Mouse (Mus musculus) neural tube, embryonic 13.5 days (tissue): ENCODE results near the gene Gm7075. TPM values are rescaled to one million over a fixed set of nuclear protein-coding genes. Genes with fewer than 3 reads are reported as not detected.

ENCODE experiments used
- ATAC-seq: fragments of 200-750 bp; cut with Nextera tagmentation; 2 replicates; pipeline ENCODE4 v1.8.0; 2017; ENCODE audit warnings: low read depth, mild to moderate bottlenecking, moderate TSS enrichment, moderate library complexity
- H3K27ac ChIP-seq: fragments of 300-500 bp; sonication (generic); replicated peaks from 2 replicates; pipeline ENCODE4 v1.5.1; 2015; ENCODE audit warnings: moderate library complexity, mild to moderate bottlenecking, inconsistent platforms
- H3K27me3 ChIP-seq: fragments of 300-500 bp; sonication (generic); 2 replicates; pipeline ENCODE4 v1.6.1; 2015; ENCODE audit warnings: mild to moderate bottlenecking, inconsistent platforms
- H3K36me3 ChIP-seq: fragments of 300-500 bp; sonication (generic); 2 replicates; pipeline ENCODE4 v1.6.1; 2015; ENCODE audit warnings: mild to moderate bottlenecking, inconsistent platforms
- H3K4me1 ChIP-seq: fragments of 300-500 bp; sonication (generic); replicated peaks from 2 replicates; pipeline ENCODE4 v1.6.1; 2015; ENCODE audit warnings: inconsistent platforms
- H3K4me2 ChIP-seq: fragments of 300-500 bp; sonication (generic); 2 replicates; pipeline ENCODE4 v1.6.1; 2015; ENCODE audit warnings: inconsistent platforms, mild to moderate bottlenecking, moderate library complexity
- H3K4me3 ChIP-seq: fragments of 300-500 bp; sonication (generic); 2 replicates; pipeline ENCODE4 v1.5.1; 2015; ENCODE audit warnings: mild to moderate bottlenecking, inconsistent platforms
- H3K9ac ChIP-seq: fragments of 300-500 bp; sonication (generic); 2 replicates; pipeline ENCODE4 v1.6.1; 2015; ENCODE audit warnings: moderate library complexity, mild to moderate bottlenecking, inconsistent platforms
- H3K9me3 ChIP-seq: fragments of 300-500 bp; sonication (generic); 2 replicates; pipeline ENCODE4 v1.6.1; 2016; ENCODE audit warnings: inconsistent platforms
- WGBS: fragments of 180-500 bp; shearing (Covaris S2); methylation state at CpG from one replicate; pipeline ENCODE4 v1.1.7; 2015; 5-methylcytosine and 5-hydroxymethylcytosine counted together
- polyA plus RNA-seq: library from polyadenylated mRNA; unstranded; fragments of >200 nt; fragmentation: Nextera tagmentation; extraction: Ambion mirVana; gene quantifications from 2 replicates; pipeline ENCODE4 v1.2.1, GENCODE M21; 2015

Gm7075 gene
- polyA plus RNA-seq, 1 experiment from 2014 or later: not detected

DNA sequence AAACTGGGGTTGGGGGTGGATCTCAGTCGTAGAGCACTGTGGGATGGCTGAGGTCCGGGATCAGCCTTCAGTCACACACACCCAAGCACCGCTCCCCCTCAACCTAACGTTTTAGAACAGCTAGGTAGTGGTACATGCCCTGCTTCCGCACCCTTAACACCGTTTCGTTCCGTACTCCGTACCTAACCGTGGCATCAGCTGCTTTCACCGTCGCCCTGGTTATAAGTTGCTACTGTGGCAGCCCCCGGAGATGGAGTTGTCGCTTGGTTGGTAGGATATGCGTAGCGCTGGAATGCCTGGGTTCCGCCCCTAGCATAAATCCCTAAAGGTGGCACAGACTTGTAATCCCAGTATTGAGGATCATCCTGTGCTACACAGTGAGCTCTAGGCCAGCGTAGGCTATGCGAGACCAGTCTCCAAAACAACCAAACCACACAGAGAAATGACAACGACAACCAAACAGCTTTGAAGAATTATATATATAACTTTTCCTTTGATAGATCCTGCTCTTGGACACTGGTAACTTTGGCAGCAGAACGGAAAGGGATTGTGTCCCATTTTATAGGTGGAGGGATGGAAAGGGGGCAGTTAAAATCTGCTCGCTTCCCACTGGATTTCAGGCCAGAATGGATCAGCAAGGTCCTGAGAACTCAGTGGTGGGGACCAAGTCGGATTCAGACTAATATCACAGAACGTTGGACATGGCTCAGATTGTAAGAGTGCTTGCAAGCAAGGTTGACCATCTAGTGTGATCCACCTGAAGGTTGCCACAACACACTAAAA, 39.9 kb downstream of the Gm7075 start, which contains the start of gene Sirt1:
Sirt1 (minus strand) TSS at position 207 of the 783 bp plus-strand sequence.
- H3K9ac ChIP-seq: peak within 1 kb of the TSS; percentile 82
- peaks cover 10% of the 10 kb centered on the region for H3K4me1 ChIP-seq
- H3K4me2 ChIP-seq: peak within 1 kb of the TSS; percentile 87
- ATAC-seq: no peak
- peaks cover 11% of the 10 kb centered on the region for H3K27me3 ChIP-seq
- H3K36me3 ChIP-seq: no peaks in the 10 kb centered on the region
- WGBS: 4% methylated on average over 24 of the region's 24 CpGs
- peak within 1 kb of the TSS; percentile 29; the same call in 1 of the 2 replicates for H3K27ac ChIP-seq
- H3K4me3 ChIP-seq: peak within 1 kb of the TSS; percentile 55
- no peaks in the 10 kb centered on the region for H3K9me3 ChIP-seq

- no peak for ATAC-seq
- no peak overlapping the region for H3K4me2 ChIP-seq
These were observed 42.5 kb downstream of the Gm7075 start for GRCm38 (mm10) chr10:63378948-63379680.

GRCm38 (mm10) chr10:63377468-63377867, 44.1 kb downstream of the Gm7075 start:
- 22% methylated on average over 9 of the region's 9 CpGs for WGBS
- peak; percentile 17; the same call in 1 of the 2 replicates for ATAC-seq
- Histone ChIP-seq H3K4me3 (no peak overlapping the region), H3K4me2 (no peak overlapping the region), H3K27ac (no peak overlapping the region), H3K36me3 (no peaks in the 10 kb centered on the region), H3K4me1 (peaks cover 10% of the 10 kb centered on the region), H3K9me3 (no peaks in the 10 kb centered on the region), H3K9ac (no peak overlapping the region), H3K27me3 (peaks cover 11% of the 10 kb centered on the region)

More at GRCm38 (mm10) chr10:63378948-63379680, 42.5 kb downstream of the Gm7075 start:
- H3K4me3 ChIP-seq: no peak overlapping the region
- peaks cover 10% of the 10 kb centered on the region for H3K4me1 ChIP-seq
- peaks cover 11% of the 10 kb centered on the region for H3K27me3 ChIP-seq
- no peak overlapping the region for H3K27ac ChIP-seq
- WGBS: 73% methylated on average over 6 of the region's 6 CpGs
- no peaks in the 10 kb centered on the region for H3K36me3 ChIP-seq
- no peaks in the 10 kb centered on the region for H3K9me3 ChIP-seq
- no peak overlapping the region for H3K9ac ChIP-seq

DNA sequence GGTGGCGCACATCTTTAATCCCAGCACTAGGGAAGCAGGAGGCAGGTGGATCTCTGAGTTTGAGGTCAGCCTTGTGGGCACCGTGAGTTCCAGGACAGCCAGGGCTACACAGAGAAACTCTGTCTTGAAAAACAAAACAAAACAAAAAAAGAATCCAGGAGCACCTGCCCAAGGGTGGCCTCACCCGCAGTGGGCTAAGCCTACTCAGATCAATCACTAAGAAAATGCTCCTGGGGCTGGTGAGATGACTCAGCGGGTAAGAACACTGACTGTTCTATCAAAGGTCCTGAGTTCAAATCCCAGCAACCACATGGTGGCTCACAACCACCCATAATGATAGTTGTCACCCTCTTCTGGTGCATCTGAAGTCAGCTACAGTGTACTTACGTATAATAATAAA, 45.3 kb downstream of the Gm7075 start:
- peaks cover 8% of the 10 kb centered on the region for H3K27me3 ChIP-seq
- peaks cover 2% of the 10 kb centered on the region for H3K4me1 ChIP-seq
- no peak overlapping the region for H3K27ac ChIP-seq
- H3K4me3 ChIP-seq: no peak overlapping the region
- ATAC-seq: no peak
- H3K36me3 ChIP-seq: no peaks in the 10 kb centered on the region
- no peaks in the 10 kb centered on the region for H3K9me3 ChIP-seq
- 87% methylated on average over 5 of the region's 5 CpGs for WGBS
- H3K9ac ChIP-seq: no peak overlapping the region
- no peak overlapping the region for H3K4me2 ChIP-seq

Other genes starting within 250 kb of the Gm7075 start
- 0.40 and 0.68 TPM in 2 replicates for gene Mypn, start 217.8 kb downstream of the Gm7075 start, polyA plus RNA-seq
- 25.4 and 29.7 TPM in 2 replicates for gene Herc4, start 178.0 kb downstream of the Gm7075 start, polyA plus RNA-seq
- gene Sirt1, start 40.1 kb downstream of the Gm7075 start, polyA plus RNA-seq: 4.7 and 5.1 TPM in 2 replicates
- gene Dnajc12, start 39.3 kb downstream of the Gm7075 start, polyA plus RNA-seq: 22.7 and 24.4 TPM in 2 replicates
- 3.7 and 4.1 TPM in 2 replicates for gene Ctnna3, start 8.3 kb upstream of the Gm7075 start, polyA plus RNA-seq